Mouse (Mus musculus) embryonic facial prominence, embryonic 14.5 days (tissue): ENCODE results near the gene Hipk4. TPM values are rescaled to one million over a fixed set of nuclear protein-coding genes. Genes with fewer than 3 reads are reported as not detected.

Source experiments
- ATAC-seq: fragments of 200-750 bp; cut with Nextera tagmentation; 2 replicates; pipeline ENCODE4 v1.8.0; 2017; ENCODE audit warnings: low read depth, moderate number of reproducible peaks, moderate TSS enrichment
- DNase-seq: peaks from one replicate; pipeline ENCODE4 v3.0.0-alpha.2; 2015; ENCODE audit warnings: low spot score
- H3K27ac ChIP-seq: fragments of 300-500 bp; sonication (generic); replicated peaks from 2 replicates; pipeline ENCODE4 v1.5.1; 2014; ENCODE audit warnings: low read depth, mild to moderate bottlenecking, low read length, moderate library complexity
- H3K27me3 ChIP-seq: fragments of 300-500 bp; sonication (generic); replicated peaks from 2 replicates; pipeline ENCODE4 v1.6.1; 2014; ENCODE audit warnings: low read length; ENCODE audit not compliant: control insufficient read depth, insufficient read depth
- H3K36me3 ChIP-seq: fragments of 300-500 bp; sonication (generic); 2 replicates; pipeline ENCODE4 v1.6.1; 2014; ENCODE audit warnings: low read length, mixed read lengths; ENCODE audit not compliant: control insufficient read depth, insufficient read depth
- H3K4me1 ChIP-seq: fragments of 300-500 bp; sonication (generic); 2 replicates; pipeline ENCODE4 v1.6.1; 2014; ENCODE audit warnings: antibody characterized with exemption, low read length; ENCODE audit not compliant: control insufficient read depth, insufficient read depth
- H3K4me2 ChIP-seq: fragments of 300-500 bp; sonication (generic); 2 replicates; pipeline ENCODE4 v1.6.1; 2014; ENCODE audit warnings: low read depth, mild to moderate bottlenecking, low read length, moderate library complexity, mixed read lengths
- H3K4me3 ChIP-seq: fragments of 300-500 bp; sonication (generic); 2 replicates; pipeline ENCODE4 v1.5.1; 2014; ENCODE audit warnings: low read depth, mild to moderate bottlenecking, low read length
- H3K9ac ChIP-seq: fragments of 300-500 bp; sonication (generic); 2 replicates; pipeline ENCODE4 v1.6.1; 2014; ENCODE audit warnings: low read depth, mild to moderate bottlenecking, low read length, moderate library complexity, mixed read lengths
- H3K9me3 ChIP-seq: fragments of 300-500 bp; sonication (generic); 2 replicates; pipeline ENCODE4 v1.6.1; 2016; ENCODE audit warnings: low read length; ENCODE audit not compliant: control insufficient read depth
- WGBS: fragments of 180-500 bp; shearing (Covaris S2); extraction: QIAGEN DNeasy Blood & Tissue Kit; methylation state at CpG from one replicate; pipeline ENCODE4 v1.1.7; 2014; 5-methylcytosine and 5-hydroxymethylcytosine counted together
- polyA plus RNA-seq: library from polyadenylated mRNA; unstranded; fragments of >200 nt; fragmentation: Nextera tagmentation; extraction: Ambion mirVana; gene quantifications from 2 replicates; pipeline ENCODE4 v1.2.1, GENCODE M21; 2014

Hipk4 gene
- polyA plus RNA-seq, result 0.54 and 0.93 TPM in 2 replicates

DNA sequence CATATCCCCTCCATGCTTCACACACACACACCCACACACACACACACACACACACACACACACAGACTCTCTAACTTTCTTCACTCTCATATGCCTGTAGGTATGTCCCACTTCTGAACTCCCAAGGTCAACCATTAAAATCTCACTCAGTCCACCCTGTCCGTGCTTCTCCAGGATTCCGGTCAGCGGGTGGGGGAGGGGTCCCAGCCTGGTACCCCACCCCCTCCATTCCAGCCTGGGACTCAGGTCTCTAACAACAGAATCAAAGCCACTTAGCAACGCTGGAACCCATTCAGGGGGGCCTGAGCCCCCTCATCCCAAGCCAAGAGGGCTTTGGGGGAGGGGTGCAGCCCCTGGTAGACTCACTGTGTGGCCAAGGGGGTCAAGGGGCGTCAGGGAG is at the start of gene Hipk4:
Hipk4 (plus strand) TSS at position 301 of the 400 bp plus-strand sequence.
- ATAC-seq (no peak), DNase-seq (no peak)
- no peaks in the 10 kb centered on the region for H3K4me1 ChIP-seq
- peaks cover 6% of the 10 kb centered on the region; the same call in 1 of the 2 replicates for H3K36me3 ChIP-seq
- no peak within 1 kb of the TSS for H3K4me3 ChIP-seq
- H3K27me3 ChIP-seq, result no peaks in the 10 kb centered on the region
- no peak within 1 kb of the TSS for H3K4me2 ChIP-seq
- 55% methylated on average over 5 of the region's 5 CpGs for WGBS
- no peak within 1 kb of the TSS for H3K27ac ChIP-seq
- H3K9ac ChIP-seq, result no peak within 1 kb of the TSS
- 0 out of 2 replicates have a peak, but pooled peaks cover 4% of the 10 kb centered on the region for H3K9me3 ChIP-seq

- Histone ChIP-seq H3K4me1 (0 out of 2 replicates have a peak, but pooled peaks cover 5% of the 10 kb centered on the region), H3K36me3 (peaks cover 15% of the 10 kb centered on the region), H3K9ac (peak overlapping the region; percentile 80), H3K27me3 (no peaks in the 10 kb centered on the region), H3K27ac (peak overlapping the region; percentile 95), H3K4me2 (peak overlapping the region; percentile 61), H3K4me3 (peak overlapping the region; percentile 72), H3K9me3 (no peaks in the 10 kb centered on the region)
- no peak for DNase-seq
- WGBS, result under 1% methylated on average over 34 of the region's 34 CpGs
- no peak for ATAC-seq
Measured at GRCm38 (mm10) chr7:27473835-27474489, 49.1 kb upstream of the Hipk4 start.

DNA sequence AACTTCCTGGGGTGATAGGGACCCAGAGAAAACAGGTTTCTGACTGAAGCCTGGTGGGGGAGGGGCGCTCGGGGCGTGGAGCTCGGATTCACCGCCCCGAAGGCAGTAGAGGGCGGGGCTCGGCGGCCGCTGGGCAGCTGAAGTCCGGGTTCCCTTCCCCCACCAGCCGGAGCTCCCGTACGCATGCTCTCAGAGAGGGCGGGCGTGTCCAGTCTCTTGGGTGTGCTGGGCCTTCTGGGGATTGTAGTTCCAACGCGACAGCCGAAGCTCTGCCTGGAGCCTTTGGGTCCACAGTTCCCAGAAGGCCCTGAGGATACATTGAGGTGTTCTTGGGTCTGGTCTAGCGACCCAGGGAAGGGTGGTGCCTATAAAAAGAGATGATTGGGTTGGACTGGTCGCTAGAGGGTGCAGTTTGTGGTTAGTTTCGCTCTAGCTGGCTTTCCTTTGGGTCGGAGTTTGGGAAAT is 48.5 kb upstream of the Hipk4 start:
- H3K36me3 ChIP-seq, result peaks cover 15% of the 10 kb centered on the region
- 2% methylated on average over 20 of the region's 23 CpGs for WGBS
- 0 out of 2 replicates have a peak, but pooled peaks cover 5% of the 10 kb centered on the region for H3K4me1 ChIP-seq
- peak overlapping the region; percentile 72 for H3K4me3 ChIP-seq
- H3K4me2 ChIP-seq, result peak overlapping the region; percentile 61
- ATAC-seq, result peak; percentile 92
- no peaks in the 10 kb centered on the region for H3K9me3 ChIP-seq
- H3K9ac ChIP-seq, result peak overlapping the region; percentile 80
- peak; percentile 100 for DNase-seq
- peak overlapping the region; percentile 95 for H3K27ac ChIP-seq
- H3K27me3 ChIP-seq, result no peaks in the 10 kb centered on the region

DNA sequence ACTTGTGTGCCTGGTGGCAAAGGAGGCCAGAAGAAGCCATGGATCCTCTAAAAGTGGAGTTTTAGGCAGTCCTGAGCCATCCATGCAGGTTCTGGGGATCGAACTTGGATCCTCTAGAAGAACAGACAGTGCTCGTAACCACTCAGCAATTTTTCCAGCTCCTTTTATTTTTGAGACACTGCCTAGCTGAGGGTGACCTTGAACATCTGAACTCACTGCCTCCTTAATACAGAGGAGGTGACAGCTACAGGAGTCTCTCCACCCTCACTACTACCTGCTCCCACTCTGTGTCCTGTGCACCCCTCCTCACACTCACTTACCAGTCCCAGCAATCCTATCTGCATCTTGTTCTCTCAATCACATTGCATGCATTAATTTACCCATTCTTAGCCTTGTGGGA is 47.5 kb upstream of the Hipk4 start:
- H3K27me3 ChIP-seq, result no peaks in the 10 kb centered on the region
- ATAC-seq, result no peak
- peak overlapping the region; percentile 80; the same call in 1 of the 2 replicates for H3K9ac ChIP-seq
- H3K4me2 ChIP-seq, result peak overlapping the region; percentile 61
- WGBS, result 92% methylated on average over 2 of the region's 2 CpGs
- peak overlapping the region; percentile 72; the same call in 1 of the 2 replicates for H3K4me3 ChIP-seq
- no peak for DNase-seq
- H3K4me1 ChIP-seq, result peaks cover 5% of the 10 kb centered on the region; the same call in 1 of the 2 replicates
- no peak overlapping the region for H3K27ac ChIP-seq
- no peaks in the 10 kb centered on the region for H3K9me3 ChIP-seq
- H3K36me3 ChIP-seq, result peaks cover 15% of the 10 kb centered on the region

DNA sequence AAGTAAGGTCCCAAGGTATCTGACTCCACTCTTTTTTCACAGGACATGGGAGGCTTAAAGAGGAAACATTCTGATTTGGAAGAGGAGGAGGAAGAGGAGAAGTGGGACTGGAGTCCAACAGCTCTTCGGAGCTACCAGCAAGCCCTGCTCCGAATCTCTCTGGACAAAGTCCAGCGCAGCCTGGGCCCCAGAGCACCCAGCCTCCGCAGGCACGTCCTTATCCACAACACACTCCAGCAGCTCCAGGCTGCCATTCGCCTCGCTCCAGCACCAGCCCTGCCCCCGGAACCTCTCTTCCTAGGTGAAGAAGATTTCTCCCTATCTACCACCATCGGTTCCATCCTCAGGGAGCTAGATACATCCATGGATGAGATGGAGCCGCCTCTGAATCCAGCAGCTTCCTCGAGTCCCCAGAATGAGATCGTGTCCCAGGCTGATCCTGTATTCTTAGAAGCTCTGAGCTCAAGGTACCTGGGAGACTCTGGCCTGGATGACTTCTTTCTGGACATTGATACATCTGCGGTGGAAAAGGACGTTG is 46.9 kb upstream of the Hipk4 start:
- Histone ChIP-seq H3K4me2 (no peak overlapping the region), H3K9ac (no peak overlapping the region), H3K9me3 (no peaks in the 10 kb centered on the region), H3K27me3 (no peaks in the 10 kb centered on the region), H3K4me1 (peaks cover 6% of the 10 kb centered on the region), H3K27ac (no peak overlapping the region), H3K36me3 (peaks cover 15% of the 10 kb centered on the region), H3K4me3 (no peak overlapping the region)
- 97% methylated on average over 14 of the region's 14 CpGs for WGBS
- DNase-seq (no peak), ATAC-seq (no peak)

DNA sequence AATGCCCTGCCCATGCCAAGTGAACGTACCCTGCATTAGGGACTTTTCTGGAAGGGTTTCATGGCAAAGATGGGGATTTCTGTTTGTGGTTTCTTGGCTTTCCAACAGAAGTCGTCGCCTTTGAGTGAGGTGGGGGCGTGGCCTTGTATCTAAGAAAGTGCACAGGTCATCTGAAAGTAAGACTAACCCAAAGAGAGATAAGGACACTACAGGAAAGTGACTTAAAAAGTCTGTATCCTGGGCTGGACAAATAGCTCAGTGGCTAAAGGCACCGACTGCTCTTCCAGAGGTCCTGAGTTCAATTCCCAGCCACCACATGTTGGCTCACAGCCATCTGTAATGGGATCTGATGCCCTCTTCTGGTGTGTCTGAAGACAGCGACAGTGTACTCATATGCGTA is 44.5 kb upstream of the Hipk4 start:
- no peak overlapping the region for H3K9ac ChIP-seq
- H3K27ac ChIP-seq, result no peak overlapping the region
- peaks cover 15% of the 10 kb centered on the region for H3K36me3 ChIP-seq
- 90% methylated on average over 7 of the region's 7 CpGs for WGBS
- DNase-seq, result no peak
- H3K4me1 ChIP-seq, result peaks cover 12% of the 10 kb centered on the region
- no peak for ATAC-seq
- H3K9me3 ChIP-seq, result no peaks in the 10 kb centered on the region
- H3K27me3 ChIP-seq, result no peaks in the 10 kb centered on the region
- no peak overlapping the region for H3K4me3 ChIP-seq
- no peak overlapping the region for H3K4me2 ChIP-seq

GRCm38 (mm10) chr7:27479750-27480149 is 43.3 kb upstream of the Hipk4 start:
- peaks cover 15% of the 10 kb centered on the region for H3K36me3 ChIP-seq
- no peaks in the 10 kb centered on the region for H3K27me3 ChIP-seq
- 77% methylated on average over 1 of the region's 1 CpGs for WGBS
- no peak for ATAC-seq
- H3K4me1 ChIP-seq, result peaks cover 12% of the 10 kb centered on the region
- H3K9me3 ChIP-seq, result no peaks in the 10 kb centered on the region
- H3K4me2 ChIP-seq, result no peak overlapping the region
- H3K9ac ChIP-seq, result no peak overlapping the region
- no peak overlapping the region for H3K27ac ChIP-seq
- no peak for DNase-seq
- no peak overlapping the region for H3K4me3 ChIP-seq

DNA sequence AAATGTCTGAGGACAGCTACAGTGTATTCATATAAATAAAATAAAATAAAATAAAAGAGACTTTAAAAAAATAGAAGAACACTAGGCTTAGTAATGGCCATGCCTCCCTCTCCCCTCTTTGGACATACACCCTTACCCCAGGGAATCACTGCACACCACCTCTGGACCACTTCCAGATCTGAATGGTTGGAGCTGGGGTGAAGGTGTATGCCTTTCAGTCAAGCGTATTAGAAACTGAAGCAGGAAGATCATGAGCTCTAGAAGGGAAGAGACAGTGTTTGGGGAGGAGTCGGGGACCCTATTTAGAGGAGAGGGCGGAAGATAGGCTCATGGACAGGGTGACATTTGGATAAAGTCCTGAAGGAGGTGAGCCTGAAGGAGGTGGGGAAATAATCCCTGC is 42.6 kb upstream of the Hipk4 start:
- Histone ChIP-seq H3K4me2 (peak overlapping the region; percentile 66; the same call in 1 of the 2 replicates), H3K4me1 (peaks cover 7% of the 10 kb centered on the region), H3K4me3 (no peak overlapping the region), H3K9me3 (no peaks in the 10 kb centered on the region), H3K9ac (peak overlapping the region; percentile 56; the same call in 1 of the 2 replicates), H3K27me3 (no peaks in the 10 kb centered on the region), H3K36me3 (peaks cover 15% of the 10 kb centered on the region), H3K27ac (peak overlapping the region; percentile 84)
- ATAC-seq (no peak), DNase-seq (no peak)
- 54% methylated on average over 3 of the region's 3 CpGs for WGBS
